Mouse (Mus musculus) CH12.LX (cell line): ENCODE data around the gene Wipi2.

Experiments used
- CTCF ChIP-seq, 2 experiments: IDR thresholded peaks in 1 of 2; conservative IDR thresholded peaks in 1 of 2; 2 replicates each; pipeline ENCODE4 v1.5.1; 2011 to 2012; ENCODE audit warnings: low read depth in 2 of 2, low read length in 2 of 2, improper control_type of control experiment in 1 of 2, inconsistent platforms in 1 of 2, mild to moderate bottlenecking in 1 of 2, moderate library complexity in 1 of 2
- ELF1 ChIP-seq: IDR thresholded peaks from 2 replicates; pipeline ENCODE4 v1.6.1; 2014; ENCODE audit warnings: low read depth, mild to moderate bottlenecking, inconsistent platforms, low read length, improper control_type of control experiment
- MAX ChIP-seq: IDR thresholded peaks from 2 replicates; pipeline ENCODE4 v1.6.1; 2011; ENCODE audit warnings: low read length, improper control_type of control experiment
- MAZ ChIP-seq: IDR thresholded peaks from 2 replicates; pipeline ENCODE4 v1.6.1; 2012; ENCODE audit warnings: low read depth, mild to moderate bottlenecking, inconsistent platforms, low read length, improper control_type of control experiment, moderate library complexity
- POLR2AphosphoS2 ChIP-seq: IDR thresholded peaks from 2 replicates; pipeline ENCODE4 v1.6.1; 2011; ENCODE audit warnings: low read depth, low read length, improper control_type of control experiment
- RCOR1 ChIP-seq: conservative IDR thresholded peaks from 2 replicates; pipeline ENCODE4 v1.6.1; 2012; ENCODE audit warnings: low read depth, mild to moderate bottlenecking, inconsistent platforms, low read length, improper control_type of control experiment
- TCF12 ChIP-seq: IDR thresholded peaks from 2 replicates; pipeline ENCODE4 v1.6.1; 2014; ENCODE audit warnings: low read depth, mild to moderate bottlenecking, inconsistent platforms, low read length, improper control_type of control experiment
- USF1 ChIP-seq: IDR thresholded peaks from 2 replicates; pipeline ENCODE4 v1.6.1; 2014; ENCODE audit warnings: low read depth, mild to moderate bottlenecking, inconsistent platforms, low read length, improper control_type of control experiment
- ZC3H11A ChIP-seq: IDR thresholded peaks from 2 replicates; pipeline ENCODE4 v1.6.1; 2012; ENCODE audit warnings: low read depth, mild to moderate bottlenecking, inconsistent platforms, low read length, improper control_type of control experiment

DNA sequence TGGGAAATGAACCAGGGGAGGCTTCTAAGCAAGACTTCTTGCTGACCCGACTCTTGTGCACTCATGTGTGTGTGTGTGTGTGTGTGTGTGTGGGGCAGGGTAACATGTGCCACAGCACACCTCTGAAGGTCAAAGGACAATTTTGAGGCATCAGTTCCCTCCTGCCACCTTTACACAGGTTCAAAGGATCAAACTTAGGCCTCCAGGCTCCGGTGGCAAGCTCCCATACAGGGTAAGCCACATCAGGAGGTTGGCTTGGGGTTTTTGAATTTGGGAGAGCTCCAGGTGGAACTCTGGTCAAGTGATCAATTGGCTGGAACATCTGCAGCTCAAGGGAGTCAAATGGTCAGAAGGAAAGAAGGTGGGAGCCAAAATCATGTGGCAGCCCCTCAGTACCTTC lies 6.1 kb upstream of the Wipi2 start:
- TF ChIP-seq CTCF (conservative IDR thresholded peaks at IDR 0.05 in 1 of 2, IDR thresholded peaks at IDR 0.05 in 1 of 2; ENCODE audit: low read depth in 2 of 2, low read length in 2 of 2): no peak
- no peak for TF ChIP-seq ZC3H11A
- TF ChIP-seq MAZ: no peak
- TF ChIP-seq USF1: no peak
- no peak for TF ChIP-seq POLR2AphosphoS2
- TF ChIP-seq MAX: no peak
- TF ChIP-seq RCOR1: no peak
- no peak for TF ChIP-seq TCF12
- no peak for TF ChIP-seq ELF1
